Mouse (Mus musculus): ENCODE results near the gene Prf1. TPM values are rescaled to one million over a fixed set of nuclear protein-coding genes. Genes with fewer than 3 reads are reported as not detected.

Gene Prf1
- polyA plus RNA-seq, 1 experiment, result not detected

DNA sequence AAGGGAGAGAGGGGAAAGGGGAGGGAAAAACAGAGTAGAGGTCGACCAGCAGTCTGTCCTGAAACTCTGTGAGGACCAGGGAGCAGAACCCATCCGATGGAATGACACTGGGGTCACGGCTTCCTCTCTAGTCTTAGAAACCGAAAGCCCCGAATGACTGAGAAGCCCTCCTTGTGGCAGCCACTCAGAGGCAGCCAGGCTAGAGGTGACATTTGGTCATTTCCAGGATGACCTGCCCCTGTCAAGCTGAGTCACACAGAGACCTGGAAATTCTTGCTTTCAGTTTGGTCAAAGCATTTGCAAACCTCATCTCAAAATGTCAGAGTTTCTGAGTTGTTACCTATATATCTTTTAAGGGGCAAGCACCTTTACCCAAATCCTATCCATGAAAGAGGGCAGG lies 16.5 kb upstream of the Prf1 start:
- H3K27ac ChIP-seq (ENCODE audit: insufficient read depth, low read length), result no peak overlapping the region
- no peak overlapping the region for H3K4me3 ChIP-seq (ENCODE audit: low read depth, low read length)
- no peaks in the 10 kb centered on the region for H3K9me3 ChIP-seq (replicated peaks; ENCODE audit: control insufficient read depth, insufficient read depth, low read length, poor library complexity, severe bottlenecking)
- H3K36me3 ChIP-seq (ENCODE audit: control insufficient read depth, insufficient read depth, low read length, poor library complexity, severe bottlenecking), result no peaks in the 10 kb centered on the region
- TF ChIP-seq CTCF (IDR thresholded peaks at IDR 0.05; ENCODE audit: low read depth, low read length) (no peak), POLR2A (IDR thresholded peaks at IDR 0.05; ENCODE audit: insufficient read depth, low read length) (no peak), EP300 (IDR thresholded peaks at IDR 0.05; ENCODE audit: insufficient read depth, low read depth, low read length) (no peak)
- no peaks in the 10 kb centered on the region for H3K4me1 ChIP-seq (ENCODE audit: control insufficient read depth, insufficient read depth, low read length)
- no peak overlapping the region for H3K9ac ChIP-seq (ENCODE audit: low read depth, poor library complexity, severe bottlenecking)
- H3K27me3 ChIP-seq (ENCODE audit: control insufficient read depth, insufficient read depth, low read length, poor library complexity, severe bottlenecking), result no peaks in the 10 kb centered on the region

DNA sequence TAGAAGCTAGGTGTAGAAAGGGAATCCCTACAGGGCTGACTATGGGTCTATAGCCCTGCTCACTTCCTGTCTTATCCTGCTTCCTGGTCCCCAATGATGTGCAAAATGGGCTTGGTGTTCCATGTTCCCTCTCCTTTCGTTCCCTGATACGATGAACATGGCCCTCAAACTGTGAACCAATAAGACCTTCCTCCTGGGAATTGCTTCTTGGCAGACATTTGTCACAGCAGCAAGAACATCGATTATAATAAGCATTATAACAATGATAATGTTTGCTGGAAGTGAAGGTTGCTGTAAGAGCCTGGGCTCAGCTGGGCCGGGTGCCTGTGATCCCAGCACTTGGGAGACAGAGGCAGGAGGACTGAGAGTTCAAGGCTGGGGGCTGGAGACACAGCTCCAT lies 13.3 kb upstream of the Prf1 start:
- Histone ChIP-seq H3K36me3 (ENCODE audit: control insufficient read depth, insufficient read depth, low read length, poor library complexity, severe bottlenecking) (no peaks in the 10 kb centered on the region), H3K27ac (ENCODE audit: insufficient read depth, low read length) (no peak overlapping the region), H3K4me3 (ENCODE audit: low read depth, low read length) (no peak overlapping the region), H3K4me1 (ENCODE audit: control insufficient read depth, insufficient read depth, low read length) (peaks cover 2% of the 10 kb centered on the region), H3K27me3 (ENCODE audit: control insufficient read depth, insufficient read depth, low read length, poor library complexity, severe bottlenecking) (no peaks in the 10 kb centered on the region), H3K9ac (ENCODE audit: low read depth, poor library complexity, severe bottlenecking) (no peak overlapping the region), H3K9me3 (replicated peaks; ENCODE audit: control insufficient read depth, insufficient read depth, low read length, poor library complexity, severe bottlenecking) (no peaks in the 10 kb centered on the region)
- TF ChIP-seq EP300 (IDR thresholded peaks at IDR 0.05; ENCODE audit: insufficient read depth, low read depth, low read length), result no peak
- TF ChIP-seq POLR2A (IDR thresholded peaks at IDR 0.05; ENCODE audit: insufficient read depth, low read length), result no peak
- no peak for TF ChIP-seq CTCF (IDR thresholded peaks at IDR 0.05; ENCODE audit: low read depth, low read length)

DNA sequence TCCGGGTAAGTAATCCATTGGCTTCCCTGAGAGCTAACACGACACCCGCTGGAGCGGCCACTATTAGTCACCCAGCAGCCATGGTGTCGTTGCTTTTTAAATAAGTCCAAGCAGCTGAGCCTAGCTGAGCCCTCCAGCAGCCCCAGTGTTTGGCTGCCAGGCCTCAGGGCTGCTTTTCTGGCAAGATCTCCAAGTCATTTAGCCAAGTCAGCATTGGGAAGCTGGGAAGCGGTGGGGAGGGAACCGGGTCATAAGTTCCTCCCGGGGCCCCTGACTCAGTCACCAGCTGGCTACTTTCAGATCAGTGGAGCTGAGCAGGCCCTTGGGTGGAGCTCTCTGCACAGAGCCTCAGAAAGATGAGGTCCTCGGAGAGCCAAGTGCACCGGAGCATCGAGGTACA lies 12.4 kb upstream of the Prf1 start:
- Histone ChIP-seq H3K27ac (ENCODE audit: insufficient read depth, low read length) (no peak overlapping the region), H3K4me1 (ENCODE audit: control insufficient read depth, insufficient read depth, low read length) (peaks cover 2% of the 10 kb centered on the region), H3K9ac (ENCODE audit: low read depth, poor library complexity, severe bottlenecking) (no peak overlapping the region), H3K27me3 (ENCODE audit: control insufficient read depth, insufficient read depth, low read length, poor library complexity, severe bottlenecking) (no peaks in the 10 kb centered on the region), H3K36me3 (ENCODE audit: control insufficient read depth, insufficient read depth, low read length, poor library complexity, severe bottlenecking) (no peaks in the 10 kb centered on the region), H3K9me3 (replicated peaks; ENCODE audit: control insufficient read depth, insufficient read depth, low read length, poor library complexity, severe bottlenecking) (no peaks in the 10 kb centered on the region), H3K4me3 (ENCODE audit: low read depth, low read length) (no peak overlapping the region)
- no peak for TF ChIP-seq POLR2A (IDR thresholded peaks at IDR 0.05; ENCODE audit: insufficient read depth, low read length)
- TF ChIP-seq CTCF (IDR thresholded peaks at IDR 0.05; ENCODE audit: low read depth, low read length), result no peak
- TF ChIP-seq EP300 (IDR thresholded peaks at IDR 0.05; ENCODE audit: insufficient read depth, low read depth, low read length), result no peak

DNA sequence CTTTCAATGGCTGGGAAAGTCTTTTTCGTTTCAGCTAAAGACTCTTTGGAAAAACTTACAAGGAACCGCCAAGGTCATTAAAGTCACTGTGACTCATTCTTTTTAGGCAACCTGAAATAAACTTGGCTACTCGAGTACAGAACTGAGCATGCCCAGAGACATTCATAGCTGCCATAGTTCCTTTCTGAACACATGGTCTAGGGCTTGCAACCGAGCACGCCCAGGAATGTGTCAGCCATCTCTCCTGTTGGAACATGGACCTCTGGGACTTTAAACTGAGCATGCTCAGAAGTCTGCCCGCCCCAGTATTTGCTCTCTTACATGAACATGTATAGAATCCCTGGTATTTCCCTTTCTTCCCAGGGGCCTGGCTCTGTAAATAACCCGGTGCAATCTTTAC lies 11.4 kb upstream of the Prf1 start:
- Histone ChIP-seq H3K27me3 (ENCODE audit: control insufficient read depth, insufficient read depth, low read length, poor library complexity, severe bottlenecking) (no peaks in the 10 kb centered on the region), H3K4me1 (ENCODE audit: control insufficient read depth, insufficient read depth, low read length) (peaks cover 2% of the 10 kb centered on the region), H3K9ac (ENCODE audit: low read depth, poor library complexity, severe bottlenecking) (no peak overlapping the region), H3K27ac (ENCODE audit: insufficient read depth, low read length) (no peak overlapping the region), H3K9me3 (replicated peaks; ENCODE audit: control insufficient read depth, insufficient read depth, low read length, poor library complexity, severe bottlenecking) (no peaks in the 10 kb centered on the region), H3K4me3 (ENCODE audit: low read depth, low read length) (no peak overlapping the region), H3K36me3 (ENCODE audit: control insufficient read depth, insufficient read depth, low read length, poor library complexity, severe bottlenecking) (no peaks in the 10 kb centered on the region)
- TF ChIP-seq POLR2A (IDR thresholded peaks at IDR 0.05; ENCODE audit: insufficient read depth, low read length), result no peak
- TF ChIP-seq CTCF (IDR thresholded peaks at IDR 0.05; ENCODE audit: low read depth, low read length), result no peak
- no peak for TF ChIP-seq EP300 (IDR thresholded peaks at IDR 0.05; ENCODE audit: insufficient read depth, low read depth, low read length)

DNA sequence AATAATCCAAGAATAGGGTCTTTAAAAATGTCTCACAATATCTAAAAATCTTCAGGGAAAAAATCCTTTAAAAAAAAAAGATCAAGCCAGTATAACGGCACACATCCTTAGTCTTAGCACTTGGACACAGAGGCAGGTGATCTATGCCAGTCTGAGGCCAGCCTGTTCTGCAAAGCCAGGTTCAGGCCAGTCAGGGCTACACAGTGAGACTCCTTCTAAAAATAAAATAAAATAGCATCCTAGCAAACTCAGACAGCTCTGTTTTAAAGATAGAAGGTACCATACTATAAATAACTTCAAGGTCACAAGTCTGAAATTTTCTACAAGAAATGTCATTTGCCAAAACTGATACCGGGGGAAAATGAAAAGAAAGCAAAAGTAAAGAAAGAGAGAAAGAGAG lies 7.6 kb upstream of the Prf1 start:
- TF ChIP-seq POLR2A (IDR thresholded peaks at IDR 0.05; ENCODE audit: insufficient read depth, low read length) (no peak), EP300 (IDR thresholded peaks at IDR 0.05; ENCODE audit: insufficient read depth, low read depth, low read length) (no peak), CTCF (IDR thresholded peaks at IDR 0.05; ENCODE audit: low read depth, low read length) (no peak)
- H3K4me1 ChIP-seq (ENCODE audit: control insufficient read depth, insufficient read depth, low read length), result peaks cover 2% of the 10 kb centered on the region
- H3K9me3 ChIP-seq (replicated peaks; ENCODE audit: control insufficient read depth, insufficient read depth, low read length, poor library complexity, severe bottlenecking), result no peaks in the 10 kb centered on the region
- H3K27ac ChIP-seq (ENCODE audit: insufficient read depth, low read length), result no peak overlapping the region
- no peak overlapping the region for H3K9ac ChIP-seq (ENCODE audit: low read depth, poor library complexity, severe bottlenecking)
- H3K36me3 ChIP-seq (ENCODE audit: control insufficient read depth, insufficient read depth, low read length, poor library complexity, severe bottlenecking), result no peaks in the 10 kb centered on the region
- no peak overlapping the region for H3K4me3 ChIP-seq (ENCODE audit: low read depth, low read length)
- H3K27me3 ChIP-seq (ENCODE audit: control insufficient read depth, insufficient read depth, low read length, poor library complexity, severe bottlenecking), result no peaks in the 10 kb centered on the region

DNA sequence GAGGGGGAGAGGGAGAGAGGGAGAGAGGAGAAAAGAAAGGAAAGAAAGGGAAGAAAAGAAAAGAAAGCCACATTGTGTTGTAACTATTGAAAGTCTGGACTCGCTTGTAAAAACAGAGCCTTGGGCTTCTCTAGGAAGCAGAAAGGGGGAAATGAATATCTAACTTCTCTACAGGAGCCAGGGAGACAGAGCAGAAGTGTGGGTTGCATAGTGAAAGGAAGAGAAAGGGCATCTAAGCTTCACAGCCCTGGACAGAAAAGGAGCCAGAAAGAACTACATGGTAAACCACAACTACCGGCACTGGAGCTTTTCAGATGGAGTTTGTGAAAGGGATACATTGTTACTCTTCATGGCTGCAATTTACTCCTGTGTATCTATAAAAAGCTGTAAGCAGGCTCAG lies 7.2 kb upstream of the Prf1 start:
- H3K9ac ChIP-seq (ENCODE audit: low read depth, poor library complexity, severe bottlenecking), result no peak overlapping the region
- no peak overlapping the region for H3K27ac ChIP-seq (ENCODE audit: insufficient read depth, low read length)
- H3K36me3 ChIP-seq (ENCODE audit: control insufficient read depth, insufficient read depth, low read length, poor library complexity, severe bottlenecking), result no peaks in the 10 kb centered on the region

More for the DNA sequence above, 7.2 kb upstream of the Prf1 start:
- H3K27me3 ChIP-seq (ENCODE audit: control insufficient read depth, insufficient read depth, low read length, poor library complexity, severe bottlenecking), result no peaks in the 10 kb centered on the region
- no peaks in the 10 kb centered on the region for H3K9me3 ChIP-seq (replicated peaks; ENCODE audit: control insufficient read depth, insufficient read depth, low read length, poor library complexity, severe bottlenecking)
- TF ChIP-seq POLR2A (IDR thresholded peaks at IDR 0.05; ENCODE audit: insufficient read depth, low read length) (no peak), CTCF (IDR thresholded peaks at IDR 0.05; ENCODE audit: low read depth, low read length) (no peak)
- H3K4me3 ChIP-seq (ENCODE audit: low read depth, low read length), result no peak overlapping the region
- peaks cover 2% of the 10 kb centered on the region for H3K4me1 ChIP-seq (ENCODE audit: control insufficient read depth, insufficient read depth, low read length)
